Mouse (Mus musculus) left cerebral cortex, adult 18-20 months (tissue): ENCODE results near the gene Sigirr. TPM values are rescaled to one million over a fixed set of nuclear protein-coding genes. Genes with fewer than 3 reads are reported as not detected.
A peak's percentile ranks its signal among the peaks of the same experiment; 100 is the strongest.

Experiments used
- DNase-seq, 2 experiments: peaks; one replicate each; pipeline ENCODE4 v3.0.0; 2021 to 2022; ENCODE audit warnings: low spot score in 2 of 2, mixed read lengths in 1 of 2
- long read RNA-seq, 2 experiments: library from polyadenylated mRNA; stranded (forward); transcript quantifications; one replicate each; pipeline ENCODE4 v2.0.0; 2021
- total RNA-seq, 2 experiments: library from RNA; stranded (reverse); gene quantifications; 2 replicates each; pipeline ENCODE4 v1.2.3; 2021

Gene Sigirr
- 1 to 10 TPM; 2.1 to 2.3 TPM for total RNA-seq
- long read RNA-seq, experiment 1, partial matches to known transcripts, result 1 of 6 reads
- long read RNA-seq, experiment 1, other reads (novel, unspliced or antisense), result 3 of 6 reads
- long read RNA-seq, experiment 2, partial matches to known transcripts, result 0 of 1 reads
- long read RNA-seq, experiment 2, other reads (novel, unspliced or antisense), result 1 of 1 reads

DNA sequence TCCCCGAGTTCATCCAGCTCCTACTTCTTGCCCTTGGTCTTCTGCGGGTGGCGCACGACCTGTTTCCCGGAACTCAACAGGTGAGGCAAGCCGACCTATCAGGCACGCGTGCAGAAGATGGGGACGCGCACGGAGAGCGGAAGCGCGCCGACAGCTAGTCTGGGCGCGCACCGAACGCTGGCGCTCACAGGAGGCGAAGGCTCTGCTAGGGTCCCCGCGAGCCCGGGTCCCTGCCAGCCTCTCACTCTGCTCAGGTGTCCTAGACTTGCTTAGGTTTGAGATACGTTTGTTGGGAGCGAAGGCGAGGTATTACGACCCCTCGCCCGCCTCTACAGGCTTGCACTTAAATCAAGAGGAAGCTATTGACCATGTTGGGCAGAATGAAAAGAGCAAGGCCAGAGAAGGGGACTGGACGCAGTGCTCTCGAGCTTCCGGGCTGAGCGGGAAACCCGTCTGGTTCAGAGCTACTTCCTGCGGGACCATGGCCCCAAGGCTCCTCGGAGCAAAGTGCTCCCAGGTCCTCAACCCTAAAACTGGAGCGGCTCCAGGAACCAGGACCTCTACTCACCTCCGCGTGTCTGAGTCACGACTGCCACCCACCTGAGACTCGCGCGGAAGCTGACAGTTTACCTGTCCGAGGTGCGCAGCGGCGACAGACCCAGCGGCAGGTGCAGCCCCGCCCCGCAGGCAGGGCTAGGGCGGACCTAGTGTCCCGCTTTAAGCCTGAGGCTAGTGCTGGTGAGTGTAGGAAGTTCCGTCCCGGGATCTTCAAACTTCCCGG lies at the start of gene Sigirr:
Sigirr (minus strand) TSS at position 662 of the 781 bp plus-strand sequence.
- peak; percentile 32 to 41 for DNase-seq

DNA sequence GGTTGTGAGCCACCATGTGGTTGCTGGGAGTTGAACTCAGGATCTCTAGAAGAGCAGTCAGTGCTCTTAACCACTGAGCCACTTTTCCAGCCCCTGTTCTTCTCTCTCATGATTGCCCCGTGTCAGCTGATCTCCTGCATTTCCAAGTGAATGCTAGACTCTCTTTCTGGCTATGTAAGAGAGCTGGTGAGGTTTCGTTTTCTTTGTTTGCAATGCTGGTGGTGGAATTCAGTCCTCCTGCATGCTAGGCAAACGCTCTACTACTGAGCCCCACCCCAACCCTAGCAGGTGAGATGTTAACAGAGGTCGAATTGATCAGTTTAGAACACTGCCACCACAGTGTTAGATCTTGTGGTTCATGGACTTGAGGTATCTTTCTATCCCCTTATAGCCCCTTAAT lies 48.3 kb upstream of the Sigirr start:
- DNase-seq, result no peak

DNA sequence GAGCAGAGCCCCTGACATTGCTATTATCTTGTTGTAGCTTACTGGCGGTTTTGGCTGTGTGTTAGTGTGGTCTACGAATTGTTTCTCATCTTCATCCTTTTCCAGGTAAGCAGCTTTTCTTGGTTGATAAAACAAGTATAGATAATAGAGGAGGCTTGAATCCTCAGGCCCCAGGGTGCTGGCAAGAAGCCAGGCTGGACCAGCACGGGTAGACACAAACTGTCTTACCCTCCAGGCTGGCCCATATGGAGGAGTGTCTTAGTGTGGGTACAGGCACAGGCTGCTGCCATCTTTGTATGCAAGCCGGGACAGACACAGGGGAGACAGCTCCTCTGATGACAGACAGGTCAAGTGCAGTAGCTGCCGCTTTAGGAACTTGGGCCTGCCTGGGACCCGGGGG lies 46.7 kb upstream of the Sigirr start:
- no peak for DNase-seq

DNA sequence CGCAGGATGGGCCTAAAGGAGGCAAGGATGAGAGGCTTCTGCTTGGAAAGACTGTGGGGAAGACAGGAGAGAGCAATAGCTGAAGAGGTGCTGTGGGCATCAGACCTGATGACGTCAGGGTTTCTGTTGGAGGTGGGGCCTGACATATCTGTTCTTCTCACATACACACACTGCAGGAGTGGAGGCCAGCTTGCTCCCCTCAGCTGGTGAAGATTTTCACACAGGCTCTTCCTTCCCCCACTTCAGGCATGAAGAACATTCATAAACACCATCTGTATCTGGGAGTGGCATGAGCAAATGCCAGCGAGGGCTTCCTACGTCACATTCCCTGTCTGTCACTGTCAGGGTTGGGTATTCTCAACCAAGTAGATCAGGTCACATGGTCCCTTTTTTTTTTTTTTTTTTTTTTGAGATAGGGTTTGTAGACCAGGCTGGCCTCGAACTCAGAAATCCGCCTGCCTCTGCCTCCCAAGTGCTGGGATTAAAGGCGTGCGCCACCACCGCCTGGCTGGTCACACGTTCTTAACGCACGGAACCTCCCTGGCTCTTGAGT lies 45.7 kb upstream of the Sigirr start:
- no peak for DNase-seq

DNA sequence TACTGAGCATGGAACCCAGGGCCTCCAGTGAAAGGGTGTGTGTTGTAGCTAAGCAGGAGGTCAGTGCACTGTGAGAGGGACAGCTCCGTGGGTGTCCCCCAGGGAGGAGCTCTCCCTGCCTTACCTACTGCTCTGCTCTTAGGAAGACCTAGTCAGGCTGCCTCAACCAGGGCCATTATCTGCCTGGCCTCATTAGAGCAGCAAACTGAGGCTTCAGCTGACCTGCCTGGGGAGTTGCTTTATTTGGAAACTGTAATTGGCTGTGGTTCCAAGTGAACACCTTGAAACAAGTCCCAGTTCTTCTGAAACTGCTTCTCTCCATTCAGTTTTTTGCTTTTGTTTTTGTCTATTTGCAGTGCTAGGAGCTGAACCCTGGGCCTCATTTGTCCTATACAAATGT lies 45.0 kb upstream of the Sigirr start:
- DNase-seq, result no peak

DNA sequence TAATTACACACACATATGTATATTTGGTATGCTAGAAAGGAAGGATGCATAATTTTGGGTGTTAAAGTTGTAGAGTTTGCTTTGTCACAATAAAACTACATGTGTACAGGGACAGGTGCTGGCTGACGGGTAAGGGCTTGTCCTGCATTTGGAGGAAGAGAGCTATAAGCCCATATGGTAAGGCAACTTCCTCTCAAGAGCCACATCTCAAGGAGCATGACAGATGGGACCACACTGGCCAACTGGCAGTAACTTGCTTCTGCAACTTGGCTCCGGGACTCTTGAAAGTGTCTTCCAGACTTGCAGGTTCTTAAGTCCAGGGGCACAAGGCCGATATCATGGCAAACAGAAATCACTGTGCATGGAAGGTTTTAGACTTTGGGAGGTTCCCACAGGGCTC lies 44.3 kb upstream of the Sigirr start:
- no peak for DNase-seq

DNA sequence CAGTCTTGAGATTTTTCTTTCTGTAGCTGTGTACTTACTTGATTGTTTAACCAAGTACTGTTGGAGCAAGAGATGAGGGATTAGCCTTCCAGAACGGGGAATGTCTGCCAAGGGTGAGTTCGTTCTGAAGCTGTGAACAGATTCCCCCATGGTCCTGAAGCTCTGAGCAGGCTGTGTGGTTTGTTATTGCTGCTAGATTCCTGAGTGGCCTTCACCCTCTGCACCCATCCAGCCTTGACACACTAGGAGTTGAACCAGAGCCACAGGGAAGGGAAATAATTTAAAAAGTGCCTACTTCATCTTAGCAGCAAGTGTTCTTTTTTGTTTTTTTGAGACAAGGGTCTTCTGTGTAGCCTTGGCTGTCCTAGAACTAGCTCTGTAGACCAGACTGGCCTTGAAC lies 43.5 kb upstream of the Sigirr start:
- no peak for DNase-seq

DNA sequence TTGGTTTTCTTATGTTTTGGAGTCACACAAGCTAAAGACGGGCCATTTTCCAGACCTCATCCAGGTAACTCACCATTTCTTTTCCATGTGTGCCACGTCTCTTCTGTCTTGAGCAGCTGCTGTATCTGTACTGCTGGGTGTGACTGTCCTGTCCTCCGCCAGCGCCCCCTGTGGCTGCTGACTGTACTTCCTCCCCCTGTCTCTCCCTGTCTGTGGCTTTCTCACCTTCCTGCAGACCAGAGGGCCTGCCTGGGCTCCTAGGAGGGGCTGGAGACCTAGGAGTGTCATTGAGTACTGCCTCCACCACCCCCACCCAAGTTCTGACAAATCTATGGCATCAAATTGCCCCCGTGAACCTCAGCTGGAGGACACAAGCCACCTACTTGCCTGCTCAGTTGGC lies 42.7 kb upstream of the Sigirr start:
- DNase-seq, result peak in 1 of 2 experiments; percentile 28

DNA sequence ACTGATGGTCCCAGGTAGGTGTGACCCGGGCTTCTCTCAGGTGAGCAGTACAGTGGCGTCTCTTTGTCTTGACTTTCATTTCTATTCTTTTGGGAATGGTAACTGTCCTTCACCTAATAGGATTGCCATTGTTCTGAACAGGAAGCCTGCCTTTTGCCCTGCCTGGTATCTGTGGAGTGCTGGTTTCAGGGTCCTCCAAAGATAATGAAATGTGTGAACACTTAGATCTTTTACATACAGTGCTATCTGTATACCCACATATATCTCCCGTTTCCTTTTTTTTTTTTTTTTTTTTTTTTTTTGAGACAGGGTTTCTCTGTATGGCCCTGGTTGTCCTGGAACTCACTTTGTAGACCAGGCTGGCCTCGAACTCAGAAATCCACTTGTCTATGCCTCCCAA lies 41.0 kb upstream of the Sigirr start:
- no peak for DNase-seq

DNA sequence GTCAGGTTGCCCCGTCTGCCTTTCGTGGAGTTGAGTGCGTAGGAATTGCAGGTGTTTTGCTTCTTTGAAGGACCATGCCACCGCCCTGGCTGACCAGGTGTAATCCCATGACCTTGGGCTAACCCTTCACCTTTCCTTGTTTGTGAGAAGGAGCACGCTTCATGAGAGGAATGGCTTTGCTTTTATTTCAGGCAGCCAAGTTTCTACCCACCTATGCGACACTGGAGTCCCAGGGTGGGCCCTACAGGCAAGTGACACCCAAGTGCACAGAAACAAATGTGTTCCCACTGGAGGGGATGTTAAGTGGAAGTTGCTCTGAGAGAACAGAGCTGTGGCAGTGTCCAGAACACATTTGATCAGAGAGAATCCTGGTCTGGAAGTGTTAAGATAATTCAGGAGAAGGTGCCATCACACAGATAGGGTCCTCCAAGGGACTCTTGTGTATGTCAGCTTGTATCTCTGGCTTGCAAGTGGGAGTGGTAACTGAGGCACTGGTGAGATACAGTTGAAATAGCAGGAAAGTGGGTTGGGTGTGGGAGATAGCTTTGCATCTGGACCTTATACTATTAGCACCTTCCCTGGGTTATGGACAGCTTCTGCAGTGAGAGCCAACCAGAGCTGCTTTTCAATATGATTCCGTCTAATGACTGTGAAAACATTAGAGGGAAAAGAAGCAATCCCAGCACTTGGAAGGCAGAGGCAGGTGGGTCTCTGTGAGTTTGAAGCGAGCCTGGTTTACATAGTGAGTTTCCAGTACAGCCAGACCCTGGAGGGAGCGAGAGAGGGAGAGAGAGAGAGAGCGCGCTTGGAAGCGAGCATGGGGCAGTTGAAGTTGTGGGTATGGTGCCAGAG lies 31.8 kb upstream of the Sigirr start:
- DNase-seq, result no peak

DNA sequence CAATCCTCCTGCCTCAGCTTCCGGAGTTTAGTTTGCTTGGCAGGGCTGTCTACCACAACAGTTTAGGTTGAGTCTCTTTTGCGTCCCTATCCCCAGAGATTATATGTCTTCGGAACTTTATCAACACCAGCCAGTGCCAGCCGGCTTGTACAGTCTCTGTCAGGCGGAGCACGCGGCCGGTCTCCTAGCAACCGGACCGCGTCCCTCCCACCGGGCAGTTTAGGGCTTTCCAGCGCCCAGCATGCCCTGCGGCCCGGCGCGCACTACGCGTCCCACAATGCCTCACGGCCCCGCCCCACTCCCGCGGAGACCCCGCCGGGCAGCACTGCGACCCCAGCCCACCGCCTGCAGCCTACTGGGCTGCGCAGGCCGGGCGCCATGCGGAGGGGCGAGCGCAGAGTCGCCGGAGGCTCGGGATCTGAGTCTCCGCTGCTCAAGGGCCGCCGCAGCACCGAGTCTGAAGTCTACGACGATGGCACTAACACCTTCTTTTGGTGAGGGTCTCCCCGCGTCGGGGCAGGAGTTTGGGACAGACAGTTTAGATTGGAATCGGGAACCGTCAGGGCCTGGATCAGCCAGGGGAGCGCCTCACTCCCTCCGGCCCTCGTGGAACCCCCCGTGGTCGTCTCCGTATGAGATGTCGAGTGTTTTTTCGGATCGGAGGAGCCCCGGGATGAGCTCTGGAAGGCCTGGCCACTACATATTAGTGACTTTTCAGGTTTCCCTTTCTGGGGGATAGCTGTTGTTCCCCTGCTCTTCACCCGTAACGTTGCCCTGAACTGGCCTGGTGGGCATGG lies 30.9 kb upstream of the Sigirr start:
- DNase-seq, result peak; percentile 89 to 93

DNA sequence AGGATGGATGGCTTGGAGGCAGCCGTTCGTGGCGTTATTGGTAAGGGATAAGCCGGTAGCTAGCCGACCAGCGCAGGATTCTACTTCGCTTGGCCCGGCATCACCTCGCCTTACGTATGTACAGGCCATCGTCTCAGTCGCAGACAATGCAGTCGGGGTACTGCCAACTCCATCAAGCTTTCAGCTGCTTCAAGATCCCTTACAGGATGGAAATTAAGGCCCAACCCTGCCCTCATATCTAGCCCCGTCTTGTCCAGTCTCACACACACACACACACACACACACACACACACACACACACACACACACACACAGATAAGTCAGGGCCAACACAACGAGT lies 23.1 kb upstream of the Sigirr start:
- no peak for DNase-seq

DNA sequence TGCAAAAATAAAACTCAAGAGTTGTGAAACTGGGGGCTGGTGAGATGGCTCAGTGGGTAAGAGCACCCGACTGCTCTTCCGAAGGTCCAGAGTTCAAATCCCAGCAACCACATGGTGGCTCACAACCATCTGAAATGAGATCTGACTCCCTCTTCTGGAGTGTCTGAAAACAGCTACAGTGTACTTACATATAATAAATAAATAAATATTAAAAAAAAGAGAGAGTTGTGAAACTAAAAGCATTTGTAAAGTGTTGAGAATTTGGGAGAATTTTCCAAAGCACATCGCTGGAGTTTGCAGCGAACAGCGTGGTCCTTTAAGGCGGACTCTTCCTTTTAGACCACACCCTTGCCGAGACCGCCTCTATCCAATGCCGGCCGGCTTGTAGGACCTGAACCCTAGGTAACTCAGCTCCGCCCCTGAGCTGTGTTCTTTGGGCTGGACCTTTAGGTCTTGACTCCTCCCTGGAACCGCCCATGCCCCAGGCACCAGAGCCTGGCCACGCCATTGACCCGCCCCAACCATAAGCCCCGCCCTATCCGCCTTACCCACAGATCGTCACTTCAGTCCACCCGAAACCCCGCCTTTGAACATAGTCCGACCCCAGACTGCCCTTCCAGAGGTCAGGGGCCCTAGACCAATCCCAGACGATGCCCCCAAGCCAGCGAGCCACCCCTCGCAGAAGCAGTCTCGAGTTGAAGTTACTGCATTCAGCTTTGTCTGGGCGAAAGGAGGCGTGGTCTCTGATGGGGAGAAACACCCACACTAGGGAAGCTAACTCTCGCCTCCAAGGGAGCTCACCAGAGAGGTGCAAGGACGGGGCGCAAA lies 22.5 kb upstream of the Sigirr start:
- DNase-seq, result peak; percentile 84 to 91

DNA sequence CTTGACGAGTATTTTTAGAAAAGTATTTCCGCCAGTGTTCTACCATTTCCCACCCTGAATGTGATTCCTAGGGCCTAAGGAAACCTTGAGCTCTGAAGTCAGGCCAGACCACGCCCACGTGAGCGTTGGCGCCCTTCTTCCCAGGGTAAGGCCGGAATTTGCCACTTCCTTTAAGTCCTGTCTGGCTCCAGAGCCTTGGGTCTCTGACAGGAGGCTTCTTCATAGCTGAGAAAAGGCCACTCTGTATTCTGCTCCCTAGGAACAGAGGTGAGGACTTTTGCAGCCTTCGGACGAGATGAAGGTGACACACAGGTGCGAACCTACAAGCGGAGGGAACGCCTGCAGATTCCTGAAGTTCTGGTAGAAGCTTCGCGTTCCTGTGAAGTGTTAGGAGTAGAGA lies 21.9 kb upstream of the Sigirr start, which contains the start of gene Ptdss2:
Ptdss2 (plus strand) TSS at position 138 of the 400 bp plus-strand sequence.
- no peak for DNase-seq

DNA sequence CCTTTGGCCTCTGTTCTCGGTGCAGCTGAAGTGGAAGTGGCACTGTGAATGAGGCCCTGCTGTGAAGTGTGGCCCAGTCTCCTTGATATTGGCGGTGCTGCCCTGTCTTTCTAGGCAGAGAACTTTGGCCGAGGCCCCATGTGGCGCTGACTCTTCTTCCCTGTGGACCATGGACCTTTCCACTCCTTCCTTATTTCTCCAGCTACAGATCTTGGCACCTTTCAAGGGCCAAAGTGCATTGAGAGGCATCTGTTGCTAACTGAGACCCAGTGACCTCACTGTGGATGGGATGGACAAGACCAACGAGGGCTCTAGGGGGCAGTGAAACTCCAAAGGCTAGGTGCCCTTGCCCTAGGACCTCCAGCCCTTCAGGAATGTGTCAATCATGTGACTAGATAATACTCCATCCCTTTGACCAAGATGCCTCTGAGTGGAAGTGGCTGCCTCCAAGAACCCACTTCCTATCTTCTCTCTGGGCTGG lies 20.7 kb upstream of the Sigirr start:
- no peak for DNase-seq

DNA sequence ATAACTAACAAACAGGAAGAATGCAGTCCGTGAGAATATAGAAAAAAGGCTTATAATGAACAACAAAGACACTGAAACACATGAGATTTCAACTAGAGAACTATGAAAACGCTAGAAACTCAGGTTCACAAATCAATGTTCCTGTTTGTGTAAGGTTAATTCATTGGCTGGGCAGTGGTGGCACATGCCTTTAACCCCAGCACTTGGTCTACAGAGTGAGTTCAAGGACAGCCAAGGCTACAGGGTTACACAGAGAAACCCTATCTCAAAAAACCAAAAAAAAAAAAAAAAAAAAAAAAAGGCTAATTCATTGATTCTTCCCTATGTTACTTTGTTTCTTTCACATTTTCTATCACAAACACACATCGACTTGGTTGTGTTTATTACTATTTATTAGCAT lies 20.2 kb upstream of the Sigirr start:
- DNase-seq, result no peak

DNA sequence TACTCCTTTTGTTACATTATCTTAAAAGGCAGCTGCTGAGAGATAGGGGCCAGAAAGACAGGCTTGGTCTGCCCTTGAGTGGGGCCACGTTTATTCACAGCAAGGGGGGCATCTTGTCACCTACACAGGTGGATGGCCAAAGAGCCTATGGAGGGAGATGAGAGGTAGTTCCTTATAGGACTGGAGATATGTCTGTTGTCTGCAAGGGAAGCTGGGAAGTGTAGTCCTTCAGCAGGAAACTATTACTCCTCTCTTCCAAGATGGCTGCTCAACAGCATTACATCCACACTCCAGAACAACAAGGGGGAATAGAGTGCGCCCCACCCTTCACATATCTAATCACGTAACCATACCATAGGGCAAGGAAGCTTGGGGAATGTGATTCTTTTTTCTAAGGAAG lies 19.1 kb upstream of the Sigirr start:
- no peak for DNase-seq

DNA sequence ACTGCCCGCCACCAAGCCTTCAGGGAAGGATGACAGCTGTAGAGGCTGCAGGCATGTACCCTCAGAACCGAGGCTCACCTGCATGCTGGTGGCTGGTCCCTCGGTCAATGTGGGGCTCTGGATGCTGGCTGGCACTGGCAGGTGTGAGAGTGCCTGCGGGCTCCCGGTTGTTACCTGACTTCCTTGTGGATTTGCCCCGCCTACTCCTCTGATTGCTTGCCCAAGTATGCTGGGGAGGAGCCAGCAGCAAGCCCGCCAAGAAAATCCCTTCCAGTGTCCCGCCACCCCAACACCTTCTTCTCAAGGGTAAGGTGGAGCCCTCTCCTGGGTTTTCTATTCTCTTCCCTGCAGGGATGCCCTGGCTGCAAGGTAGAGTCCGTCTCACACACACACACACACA lies 17.3 kb upstream of the Sigirr start, which contains the start of gene Ano9:
Ano9 (minus strand) TSS at position 171 of the 400 bp plus-strand sequence.
- no peak for DNase-seq

DNA sequence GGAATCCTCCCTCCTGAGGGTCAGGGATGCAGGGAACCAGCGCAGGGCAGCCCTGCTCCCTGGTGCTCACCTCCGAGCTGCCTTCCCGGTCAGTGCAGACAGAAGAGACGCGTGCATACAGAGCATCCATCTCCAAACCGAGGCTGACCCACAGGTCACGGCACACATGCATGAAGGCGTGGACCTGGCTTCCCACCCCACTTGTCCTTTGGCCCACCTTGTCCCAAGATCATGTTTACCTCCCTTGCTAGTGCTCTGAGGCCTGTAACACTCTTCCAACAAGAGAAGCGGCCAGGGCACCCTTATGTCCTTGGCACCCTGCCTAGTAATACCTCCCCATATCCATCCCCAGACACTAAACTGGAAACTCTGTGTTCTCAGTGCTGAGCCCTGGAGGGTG lies 15.5 kb upstream of the Sigirr start:
- no peak for DNase-seq

DNA sequence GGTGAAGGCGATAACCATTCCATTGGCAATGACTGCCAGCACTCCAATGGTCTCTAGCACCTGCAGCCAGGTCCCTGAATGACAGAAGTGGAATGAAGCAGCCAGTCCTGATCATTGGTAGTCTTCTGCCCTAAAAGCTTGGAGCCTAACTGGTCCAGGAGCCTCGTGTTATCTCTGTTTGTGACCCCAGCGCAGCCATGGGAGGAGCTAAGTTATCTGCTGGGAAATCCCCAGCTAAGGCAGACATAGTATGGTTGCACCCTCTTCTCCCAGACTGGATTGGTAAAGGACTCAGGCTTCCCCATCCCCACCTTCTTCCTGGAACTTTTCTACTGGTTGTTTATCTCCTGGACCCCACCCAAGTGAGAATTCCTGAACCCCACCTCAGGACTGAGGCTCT lies 2.8 kb upstream of the Sigirr start:
- DNase-seq, result no peak
